Mouse (Mus musculus): Measurements from ENCODE around the gene Fgfr4.

The Fgfr4 gene

DNA sequence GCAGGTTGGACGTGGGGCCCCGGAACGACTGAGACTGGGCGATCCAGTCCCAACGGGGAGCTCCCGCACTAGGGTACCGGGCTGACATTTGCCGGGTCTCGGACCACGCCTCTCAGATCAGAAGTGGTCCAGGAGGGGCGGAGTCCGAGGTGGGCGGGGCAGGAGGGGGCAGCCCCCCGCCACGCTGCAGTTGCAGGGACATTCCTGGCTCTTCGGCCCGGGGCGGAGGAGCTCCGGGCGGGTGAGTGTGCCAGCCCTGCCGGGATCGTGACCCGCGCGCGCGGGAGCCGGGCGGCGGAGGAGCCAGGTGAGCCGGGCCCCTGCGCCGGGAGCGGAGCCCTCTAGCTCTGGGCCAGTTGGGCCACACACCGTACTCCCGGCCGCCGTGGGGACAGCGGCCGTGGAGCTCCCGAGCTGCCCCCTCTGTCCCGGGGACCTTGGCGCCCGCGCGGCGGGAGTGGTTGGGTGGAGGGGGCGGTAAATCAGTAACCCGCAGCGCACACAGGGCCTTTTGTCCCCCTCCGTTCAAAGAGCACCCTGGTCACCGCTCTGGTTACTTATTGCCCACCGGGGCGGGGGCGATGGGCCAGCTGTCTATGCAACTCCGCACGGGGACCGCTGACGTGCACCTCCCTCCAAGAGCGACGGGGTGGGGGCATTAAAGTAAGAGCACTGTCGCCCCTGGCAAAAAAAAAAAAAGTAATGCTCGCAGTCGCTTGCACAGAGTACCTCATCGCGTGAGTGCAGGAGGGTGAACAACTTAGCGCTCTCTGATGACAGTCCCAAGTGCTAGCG is at the start of gene Fgfr4:
TSS of gene Fgfr4 (plus strand) at position 20 of the 795 bp plus-strand sequence.
- peak; percentile 40 for DNase-seq (ENCODE audit: low read depth, low spot score)

DNA sequence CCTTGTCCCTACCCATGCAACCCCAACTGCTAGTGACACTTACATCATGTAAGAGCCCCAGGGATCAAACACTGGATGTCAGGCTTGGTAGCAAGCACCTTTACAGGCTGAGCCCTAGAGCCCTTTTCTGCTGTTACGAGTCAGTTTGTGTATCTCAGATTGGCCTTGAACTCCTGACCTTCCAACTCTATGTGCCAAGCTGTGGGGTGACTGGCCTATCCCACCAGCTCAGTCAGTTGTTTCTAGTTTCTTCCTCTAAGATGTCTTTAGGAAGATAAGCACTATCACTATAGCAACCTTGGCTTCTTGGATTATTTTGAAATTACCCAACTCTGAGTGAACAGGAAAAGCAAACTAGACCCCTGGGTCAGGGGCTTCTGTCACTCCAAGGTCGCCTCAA is 49.1 kb upstream of the Fgfr4 start:
- DNase-seq (ENCODE audit: low read depth, low spot score) = no peak

DNA sequence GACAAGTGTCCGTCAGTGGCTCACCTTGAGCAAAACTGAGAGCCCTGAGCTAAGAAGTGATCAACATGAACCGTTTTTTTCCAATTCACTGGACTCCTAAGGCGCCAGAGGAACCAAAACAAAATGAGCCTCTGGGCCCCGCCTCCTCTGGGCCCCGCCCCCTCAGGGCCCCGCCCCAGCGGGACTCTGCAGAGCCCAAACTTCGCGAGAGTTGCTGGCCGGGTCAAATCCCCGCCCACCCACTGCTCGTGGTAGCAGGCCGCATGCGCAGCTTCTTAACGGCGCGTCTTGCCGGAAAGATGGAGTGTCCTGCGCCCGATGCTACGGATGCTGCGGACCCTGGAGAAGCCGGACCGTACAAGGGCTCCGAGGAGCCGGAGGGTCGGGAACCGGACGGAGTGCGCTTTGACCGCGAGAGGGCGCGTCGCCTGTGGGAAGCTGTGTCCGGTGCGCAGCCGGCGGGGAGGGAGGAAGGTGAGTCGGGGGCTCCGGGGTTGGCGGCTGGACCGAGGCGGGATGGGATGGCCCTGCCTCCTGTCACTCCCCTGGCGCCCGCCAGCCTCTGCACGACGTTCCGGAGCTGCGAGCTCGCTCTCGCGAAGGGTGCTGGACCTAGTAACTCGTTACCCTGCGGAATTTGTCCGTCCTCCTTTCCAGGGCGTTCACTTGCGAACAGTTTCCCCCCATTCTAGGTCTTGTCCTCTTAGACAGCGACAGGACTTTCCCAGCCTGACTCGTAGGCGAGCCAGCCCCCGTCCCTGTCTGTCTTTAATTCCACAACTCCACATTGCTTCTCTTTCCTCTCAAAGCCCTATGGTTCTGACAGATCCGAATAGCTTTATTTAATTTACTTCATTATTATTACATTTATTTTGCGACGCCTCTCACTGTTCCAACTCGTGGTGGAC is 47.1 kb upstream of the Fgfr4 start, which contains the start of gene Zfp346:
TSS of gene Zfp346 (plus strand) at position 267 of the 908 bp plus-strand sequence.
- DNase-seq (ENCODE audit: low read depth, low spot score) = peak; percentile 95

DNA sequence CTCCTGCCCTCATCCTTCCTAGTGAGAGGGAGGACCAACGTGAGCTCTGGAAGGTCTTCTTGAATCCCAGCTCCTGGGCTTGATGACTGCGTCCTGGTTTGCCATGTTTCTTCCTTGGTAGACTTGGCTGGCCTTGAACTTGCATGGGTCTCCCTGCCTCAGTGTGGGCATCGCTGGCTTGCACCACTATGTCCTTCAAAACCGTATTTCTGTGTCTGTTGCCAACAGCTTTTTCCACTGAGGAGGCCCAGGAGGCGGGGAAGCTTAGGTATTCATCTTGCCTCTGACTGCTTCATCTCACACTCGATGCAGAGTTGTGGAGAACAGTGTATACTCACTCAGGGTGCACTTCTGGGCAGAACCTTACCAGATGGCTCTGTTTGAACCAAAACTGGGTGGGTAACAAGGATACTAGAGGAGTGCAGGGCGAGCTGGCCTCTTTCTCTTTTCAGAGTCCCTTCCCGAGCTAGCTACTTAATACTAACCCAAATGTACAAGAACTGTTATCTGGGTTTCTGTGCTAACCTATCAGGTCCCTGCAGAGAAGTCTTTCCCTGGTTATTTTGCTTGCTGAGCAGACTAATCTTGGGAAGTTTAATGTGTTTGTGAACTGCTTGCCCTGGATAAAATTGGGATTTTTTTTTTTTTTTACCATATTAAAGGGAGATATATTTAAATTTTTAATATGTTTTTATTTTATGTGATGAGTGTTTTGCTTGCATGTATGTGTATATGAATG is 46.3 kb upstream of the Fgfr4 start:
- peak; percentile 9 for DNase-seq (ENCODE audit: low read depth, low spot score)

DNA sequence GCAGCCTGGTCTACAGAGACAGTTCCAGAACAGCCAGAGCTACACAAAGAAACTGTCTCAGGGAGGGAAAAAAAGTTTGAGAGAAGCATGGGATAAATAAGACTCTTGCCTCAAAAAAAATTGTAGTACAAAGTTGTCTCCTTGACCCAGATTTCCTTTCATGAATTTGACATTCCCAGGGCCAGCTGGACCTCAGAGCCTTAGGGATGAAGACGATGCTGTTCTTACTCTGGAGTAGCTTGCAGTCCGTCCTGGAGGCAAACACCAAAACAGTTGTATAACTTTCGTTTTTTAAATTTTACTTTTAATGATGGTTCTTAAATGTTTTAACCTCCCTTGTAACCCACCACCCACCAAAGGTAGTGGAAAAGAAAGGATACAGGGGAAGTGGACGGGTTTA is 45.3 kb upstream of the Fgfr4 start:
- DNase-seq (ENCODE audit: low read depth, low spot score) = no peak

DNA sequence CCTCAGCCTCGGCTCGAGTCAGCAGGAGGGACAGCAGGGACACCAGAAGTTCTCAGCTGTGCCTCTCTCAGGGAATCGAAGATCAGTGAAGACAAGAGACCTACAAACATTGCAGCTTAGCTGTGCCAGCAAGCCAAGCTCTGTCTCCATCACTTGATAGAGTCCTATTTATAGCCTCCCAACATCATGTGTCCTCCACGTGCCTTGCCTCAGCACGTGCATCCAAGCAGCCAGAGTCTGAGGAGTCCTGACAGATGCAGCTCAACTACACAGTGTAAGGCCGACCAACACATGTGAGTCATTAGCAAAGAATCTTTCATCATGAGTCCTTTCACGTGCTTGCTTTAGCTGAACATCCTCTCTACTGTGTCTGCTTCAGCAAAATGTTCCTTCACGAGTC is 44.7 kb upstream of the Fgfr4 start:
- no peak for DNase-seq (ENCODE audit: low read depth, low spot score)

DNA sequence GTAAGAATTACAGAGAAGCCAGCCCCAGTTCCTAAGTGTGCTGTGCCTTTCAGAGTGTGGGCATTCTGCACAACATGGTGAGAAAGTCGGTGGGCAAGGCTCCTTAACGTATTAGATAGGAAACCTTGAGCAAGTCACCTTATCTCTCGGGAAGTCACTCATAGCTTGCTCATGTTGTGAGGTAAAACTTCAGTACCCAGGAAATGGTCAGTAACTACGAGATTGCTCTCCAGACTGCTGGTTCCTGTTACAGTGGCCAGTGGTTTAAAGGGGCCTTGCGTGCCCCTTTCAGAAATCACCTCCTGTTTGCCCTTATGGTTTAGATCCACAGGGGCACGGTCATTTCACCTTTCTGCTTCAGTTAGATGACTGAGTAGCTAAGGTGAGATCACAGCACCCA is 38.1 kb upstream of the Fgfr4 start:
- DNase-seq (ENCODE audit: low read depth, low spot score) = no peak

DNA sequence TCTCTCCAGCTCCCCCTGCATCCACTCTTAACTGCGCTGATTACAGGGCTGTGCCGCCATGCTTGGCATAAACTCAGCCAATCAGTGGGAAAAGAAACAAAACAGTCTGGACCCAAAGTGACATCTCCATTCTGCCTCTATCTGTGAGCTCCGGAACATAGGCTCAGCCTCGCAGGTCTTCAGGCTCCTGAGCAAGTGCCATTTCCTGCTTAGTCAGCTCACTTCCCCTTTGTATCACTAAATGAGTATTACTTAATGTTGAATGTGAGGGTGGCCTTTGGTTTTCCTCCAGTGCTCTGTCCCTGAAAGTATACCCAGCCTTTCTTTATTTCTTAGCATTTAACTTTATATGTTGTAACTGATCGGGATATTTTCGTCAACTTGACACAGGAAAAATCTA is 27.5 kb upstream of the Fgfr4 start:
- no peak for DNase-seq (ENCODE audit: low read depth, low spot score)

DNA sequence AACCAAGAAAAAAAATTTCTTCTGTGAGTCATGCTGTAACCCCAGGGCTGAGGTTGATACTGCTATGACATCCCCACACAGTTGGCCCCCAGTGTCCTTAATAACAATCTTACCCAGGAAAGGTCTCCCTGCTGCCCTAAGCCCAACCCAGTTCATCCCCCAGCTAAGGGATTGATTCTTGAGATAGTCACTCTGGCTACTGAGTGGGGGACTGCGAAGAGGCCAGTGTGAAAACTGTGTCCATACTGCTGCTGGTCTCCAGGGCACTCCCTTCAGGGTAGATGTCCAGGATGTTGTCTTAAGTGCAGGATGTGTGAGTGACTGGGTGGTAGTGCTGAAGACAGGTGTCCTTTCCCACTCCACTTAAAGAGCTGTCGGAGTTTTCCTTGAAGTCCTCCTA is 19.0 kb upstream of the Fgfr4 start, which contains the start of gene Gm17617:
TSS of gene Gm17617 (minus strand) at position 101 of the 400 bp plus-strand sequence.
- no peak for DNase-seq (ENCODE audit: low read depth, low spot score)

DNA sequence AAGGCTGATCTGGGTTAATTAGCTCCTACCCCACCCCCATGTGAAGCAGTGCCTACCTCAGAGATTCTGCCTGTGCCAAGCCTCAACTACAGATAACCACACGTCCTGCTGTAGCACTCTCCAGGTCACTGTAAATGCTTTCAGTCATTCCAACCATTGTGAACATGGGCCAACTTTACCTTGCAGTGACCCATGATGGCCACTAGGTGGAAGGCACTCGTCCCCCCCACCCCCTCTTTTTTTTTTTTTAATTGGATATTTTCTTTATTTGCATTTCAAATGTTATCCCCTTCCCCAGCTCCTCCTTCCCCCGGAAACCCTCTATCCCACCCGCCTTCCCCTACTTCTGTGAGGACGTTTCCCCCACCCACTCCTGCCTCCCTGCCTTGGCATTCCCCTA is 17.1 kb upstream of the Fgfr4 start:
- DNase-seq (ENCODE audit: low read depth, low spot score) = peak; percentile 19

DNA sequence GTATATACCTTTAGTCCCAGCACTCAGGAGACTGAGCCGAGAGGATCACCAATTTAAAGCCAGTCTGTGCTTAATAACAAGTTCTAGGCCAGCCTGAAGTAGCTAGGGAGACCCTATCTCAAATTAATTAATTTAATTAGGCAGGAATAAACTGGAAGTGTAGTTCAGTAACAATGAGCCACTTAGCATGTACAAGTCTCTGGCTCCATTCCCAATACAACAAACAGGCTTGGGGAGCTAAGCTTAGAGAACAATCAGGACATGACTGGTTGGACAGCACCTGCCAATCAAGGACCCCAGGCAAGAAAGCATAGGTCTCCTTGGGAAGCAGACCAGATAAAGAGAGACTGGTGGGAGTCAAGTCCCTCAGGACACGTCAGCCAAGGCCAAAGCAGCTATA is 12.2 kb upstream of the Fgfr4 start:
- no peak for DNase-seq (ENCODE audit: low read depth, low spot score)

DNA sequence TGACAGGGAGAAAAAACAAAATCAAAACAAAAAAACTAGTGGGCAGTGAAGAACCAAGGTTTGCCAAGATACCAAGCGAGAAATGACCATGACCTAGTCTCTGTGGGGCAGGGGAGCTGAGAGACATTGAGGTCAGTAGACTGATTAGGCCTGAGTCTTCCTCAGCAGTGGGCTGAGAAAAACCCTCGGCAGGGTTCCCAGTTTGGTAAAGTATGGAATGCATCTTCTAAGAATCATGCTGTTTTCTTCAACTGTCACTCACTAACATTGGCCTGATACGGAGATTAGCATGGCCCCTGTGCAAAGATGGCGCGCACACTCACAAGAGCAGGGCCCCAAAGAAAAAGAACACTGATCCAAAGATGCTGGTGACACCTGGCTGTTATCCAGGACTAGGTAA is 1.5 kb downstream of the Fgfr4 start:
- no peak for DNase-seq (ENCODE audit: low read depth, low spot score)

DNA sequence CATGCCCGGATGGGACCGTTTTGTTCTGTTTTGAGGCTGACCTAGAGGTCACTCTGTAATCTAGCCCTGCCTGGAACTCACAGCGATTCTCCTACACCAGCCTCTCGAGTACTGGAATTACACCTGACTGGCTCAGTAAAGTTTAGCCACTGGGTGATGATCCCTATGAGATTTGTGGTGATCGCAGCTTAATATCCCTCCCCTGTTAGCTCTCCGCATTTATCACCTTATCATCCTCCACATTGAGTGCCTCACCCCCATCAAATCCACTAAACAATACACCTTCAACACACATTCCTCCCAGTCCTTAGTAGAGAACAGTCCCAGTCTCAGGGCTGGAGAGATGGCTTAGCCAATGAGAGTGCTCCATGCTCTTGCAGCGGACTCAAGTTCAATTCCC is 9.9 kb downstream of the Fgfr4 start:
- DNase-seq (ENCODE audit: low read depth, low spot score) = no peak

DNA sequence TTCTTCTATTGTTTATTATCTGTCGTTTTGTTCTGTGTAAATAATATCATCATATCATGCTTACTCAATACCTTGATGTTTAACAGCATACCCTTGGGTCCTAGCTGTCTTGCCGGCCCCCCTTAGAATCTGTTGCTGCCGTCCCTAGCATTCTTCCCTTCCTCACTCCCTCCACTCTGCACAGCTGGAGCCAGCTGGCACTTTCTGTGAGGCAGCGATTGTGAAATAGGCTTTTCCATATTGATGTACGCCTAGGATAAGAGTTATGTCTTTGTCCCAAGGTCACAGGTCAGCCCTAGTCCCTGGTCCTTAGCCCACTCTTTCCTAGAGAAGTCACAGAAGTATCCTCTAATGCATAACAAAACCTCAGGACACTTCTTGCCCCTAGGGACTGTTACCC is 11.1 kb downstream of the Fgfr4 start:
- no peak for DNase-seq (ENCODE audit: low read depth, low spot score)

DNA sequence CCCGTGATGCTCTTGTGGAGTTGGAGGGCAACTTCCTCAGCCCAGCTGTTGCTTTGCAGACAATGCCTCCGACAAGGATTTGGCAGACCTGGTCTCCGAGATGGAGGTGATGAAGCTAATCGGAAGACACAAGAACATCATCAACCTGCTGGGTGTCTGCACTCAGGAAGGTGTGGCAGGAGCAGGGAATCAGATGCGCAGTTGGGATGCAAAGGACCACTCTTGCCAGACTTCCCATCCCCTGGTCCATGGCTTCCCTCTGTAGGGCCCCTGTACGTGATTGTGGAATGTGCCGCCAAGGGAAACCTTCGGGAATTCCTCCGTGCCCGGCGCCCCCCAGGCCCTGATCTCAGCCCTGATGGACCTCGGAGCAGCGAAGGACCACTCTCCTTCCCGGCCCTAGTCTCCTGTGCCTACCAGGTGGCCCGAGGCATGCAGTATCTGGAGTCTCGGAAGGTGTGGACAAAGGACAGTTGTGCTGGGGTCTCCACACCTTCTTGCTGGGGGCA is 13.4 kb downstream of the Fgfr4 start:
- DNase-seq (ENCODE audit: low read depth, low spot score) = no peak

DNA sequence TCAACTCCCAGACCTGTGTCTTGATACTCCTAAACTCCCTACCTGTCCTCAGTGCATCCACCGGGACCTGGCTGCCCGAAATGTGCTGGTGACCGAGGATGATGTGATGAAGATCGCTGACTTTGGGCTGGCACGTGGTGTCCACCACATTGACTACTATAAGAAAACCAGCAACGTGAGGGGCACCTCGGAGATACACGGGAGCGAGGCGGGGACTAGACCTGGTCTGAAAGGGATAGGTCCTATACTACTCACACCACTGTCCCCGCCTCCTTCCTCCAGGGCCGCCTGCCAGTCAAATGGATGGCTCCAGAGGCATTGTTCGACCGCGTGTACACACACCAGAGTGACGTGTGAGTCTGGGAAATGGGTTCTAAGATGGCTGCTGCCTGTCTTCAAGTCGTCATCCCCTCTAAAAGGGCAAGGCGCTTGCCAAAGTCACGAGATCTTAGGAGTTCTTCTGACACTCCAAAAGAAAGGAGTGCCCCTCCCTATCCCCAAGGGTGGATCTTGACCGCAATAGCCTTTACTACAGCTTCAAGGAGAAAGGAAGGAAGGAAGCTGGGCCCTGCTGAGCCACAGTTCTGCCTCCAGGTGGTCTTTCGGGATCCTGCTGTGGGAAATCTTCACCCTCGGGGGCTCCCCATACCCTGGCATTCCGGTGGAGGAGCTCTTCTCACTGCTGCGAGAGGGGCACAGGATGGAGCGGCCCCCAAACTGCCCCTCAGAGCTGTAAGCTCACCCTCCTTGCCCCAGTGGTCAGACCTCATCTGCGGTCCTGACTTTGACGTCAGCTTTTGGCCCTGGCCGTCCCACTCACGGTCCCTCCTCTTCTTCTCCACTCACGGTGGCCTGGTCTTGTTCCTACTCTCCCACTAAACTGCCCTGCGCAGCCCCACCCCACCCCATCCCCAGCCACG is 14.6 kb downstream of the Fgfr4 start:
- DNase-seq (ENCODE audit: low read depth, low spot score) = no peak

DNA sequence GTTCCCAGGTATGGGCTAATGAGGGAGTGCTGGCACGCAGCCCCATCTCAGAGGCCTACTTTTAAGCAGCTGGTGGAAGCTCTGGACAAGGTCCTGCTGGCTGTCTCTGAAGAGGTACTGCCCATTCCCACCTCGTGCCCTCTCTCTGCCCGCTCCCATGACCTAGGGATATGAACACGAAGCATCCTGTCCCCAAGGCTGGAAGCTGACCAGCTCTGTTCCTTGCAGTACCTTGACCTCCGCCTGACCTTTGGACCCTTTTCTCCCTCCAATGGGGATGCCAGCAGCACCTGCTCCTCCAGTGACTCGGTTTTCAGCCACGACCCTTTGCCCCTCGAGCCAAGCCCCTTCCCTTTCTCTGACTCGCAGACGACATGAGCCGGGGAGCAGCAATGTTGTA is 15.4 kb downstream of the Fgfr4 start:
- no peak for DNase-seq (ENCODE audit: low read depth, low spot score)

DNA sequence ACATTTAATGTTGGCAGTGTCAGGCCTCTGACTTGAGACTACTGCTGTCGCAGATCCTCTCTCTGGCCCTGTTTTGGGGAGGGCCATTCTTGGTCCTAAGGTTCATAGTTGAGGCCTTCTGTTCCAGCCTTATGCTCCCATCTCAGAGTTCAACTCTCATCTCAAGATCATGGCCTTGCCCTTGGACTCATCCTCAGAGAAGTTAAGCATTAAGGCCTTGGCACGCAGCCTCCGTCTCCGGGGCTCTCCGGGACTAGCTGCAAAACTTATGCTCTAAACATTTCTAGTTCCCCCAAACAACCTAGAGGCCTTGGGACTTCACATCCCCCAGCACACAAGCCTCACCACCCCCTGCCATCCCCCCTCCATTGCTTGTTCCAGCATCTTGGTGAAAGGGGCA is 15.8 kb downstream of the Fgfr4 start:
- no peak for DNase-seq (ENCODE audit: low read depth, low spot score)

DNA sequence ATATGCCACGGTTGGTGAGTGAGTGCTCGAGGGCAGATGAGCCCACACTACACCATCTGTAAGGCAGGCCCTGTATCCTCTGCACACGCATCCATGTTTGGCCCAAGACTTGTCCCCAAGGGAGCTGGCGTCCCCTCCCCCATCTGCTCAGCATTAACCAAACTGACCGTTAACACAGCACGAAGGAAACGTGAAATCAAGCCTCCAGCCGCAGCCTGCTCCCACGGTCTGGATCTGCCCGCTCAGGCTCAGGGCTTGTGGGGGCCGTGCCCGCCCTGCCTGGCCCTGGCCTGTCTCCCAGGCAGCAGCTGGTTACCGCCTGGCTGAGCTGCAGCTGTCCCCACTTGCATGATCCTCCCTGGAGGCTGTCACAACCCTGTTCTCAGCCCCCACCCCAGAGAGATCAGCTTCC is 16.5 kb downstream of the Fgfr4 start:
- DNase-seq (ENCODE audit: low read depth, low spot score) = no peak

DNA sequence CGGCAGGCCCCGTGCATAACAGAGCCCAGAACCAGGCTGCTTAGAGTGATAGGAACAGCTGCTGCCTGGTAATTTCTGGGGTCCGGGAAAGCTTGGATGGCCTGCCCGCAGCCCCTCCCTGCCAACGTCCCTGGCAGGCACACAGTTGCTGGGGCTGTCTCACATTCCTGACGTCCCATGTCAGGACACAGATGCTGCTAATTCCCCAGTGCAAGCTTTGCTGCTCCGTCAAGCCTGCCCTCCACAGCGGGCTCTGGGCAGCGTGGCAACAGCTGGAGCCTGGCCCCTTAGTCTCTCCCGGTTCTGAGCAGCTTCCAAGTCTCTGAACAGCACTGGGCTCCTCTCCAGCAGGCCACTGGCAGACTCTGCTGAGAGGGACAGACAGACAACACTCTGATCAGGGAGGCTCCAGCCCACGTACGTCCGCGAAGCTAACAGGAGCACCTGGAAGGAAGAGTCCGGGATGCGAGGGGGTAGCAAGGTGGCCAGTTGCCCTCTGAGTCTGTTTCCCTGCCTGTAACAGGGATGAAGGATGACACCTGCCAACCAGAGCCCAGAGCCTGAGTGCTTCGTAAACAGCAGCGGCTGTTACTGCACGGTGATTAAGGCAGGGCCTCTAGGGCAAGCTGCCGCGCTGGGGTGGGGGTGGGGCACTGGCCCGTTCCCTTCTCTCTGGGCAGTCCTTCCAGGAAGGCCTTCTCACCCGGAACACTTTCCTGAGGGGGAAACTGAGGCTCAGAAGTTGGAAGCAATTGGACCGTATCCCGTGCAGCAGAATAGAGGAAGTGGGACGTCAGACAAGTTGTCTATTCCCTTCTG is 19.3 kb downstream of the Fgfr4 start:
- DNase-seq (ENCODE audit: low read depth, low spot score) = peak; percentile 49
